Mouse (Mus musculus) megakaryocyte, embryonic 14.5 days (primary cell): ENCODE data around the gene Plekha1.

ENCODE experiments used
- FLI1 ChIP-seq: IDR thresholded peaks from 2 replicates; pipeline ENCODE4 v1.6.1; 2012; ENCODE audit warnings: low read length, inconsistent platforms, mixed read lengths
- GATA1 ChIP-seq: IDR thresholded peaks from 3 replicates; pipeline ENCODE4 v1.6.1; 2012; ENCODE audit warnings: mixed read lengths, low read length, inconsistent platforms, borderline replicate concordance

DNA sequence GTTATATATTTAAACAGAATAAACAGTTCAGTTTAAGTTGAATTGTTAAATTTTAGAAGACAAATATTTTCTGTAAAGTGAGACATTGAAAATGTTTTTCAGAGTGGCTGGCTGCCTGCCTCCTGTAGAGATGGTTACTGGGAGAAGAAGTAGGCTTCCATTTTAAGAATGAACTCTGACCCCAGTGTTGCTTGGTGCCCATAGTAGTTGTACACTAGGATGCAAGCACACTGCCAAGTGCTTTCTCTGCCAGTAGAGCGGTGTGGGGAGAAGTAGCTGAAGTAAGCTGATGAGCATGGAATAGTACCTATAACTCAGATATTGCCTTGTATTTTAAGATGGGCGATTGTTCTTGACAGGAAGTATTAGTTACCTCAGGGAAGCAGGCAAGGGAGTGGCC is 18.6 kb downstream of the Plekha1 start:
- TF ChIP-seq GATA1 (no peak), FLI1 (no peak)
